Mouse (Mus musculus) ES-Bruce4 (cell line): ENCODE data around the gene Tnfsf15. TPM values are rescaled to one million over a fixed set of nuclear protein-coding genes. Genes with fewer than 3 reads are reported as not detected.

ENCODE experiments used
- H3K27ac ChIP-seq: 2 replicates; pipeline ENCODE4 v1.5.1; 2012; ENCODE audit warnings: low read length, inconsistent platforms; ENCODE audit not compliant: insufficient read depth
- H3K27me3 ChIP-seq: 2 replicates; pipeline ENCODE4 v1.6.1; 2012; ENCODE audit warnings: mild to moderate bottlenecking, low read length, inconsistent platforms; ENCODE audit not compliant: control insufficient read depth, poor library complexity, insufficient read depth, severe bottlenecking
- H3K36me3 ChIP-seq: 2 replicates; pipeline ENCODE4 v1.6.1; 2012; ENCODE audit warnings: inconsistent platforms, mild to moderate bottlenecking, low read length, moderate library complexity; ENCODE audit not compliant: control insufficient read depth, poor library complexity, insufficient read depth, severe bottlenecking
- H3K4me1 ChIP-seq: one replicate; pipeline ENCODE4 v1.8.1; 2011; ENCODE audit warnings: low read length; ENCODE audit not compliant: control insufficient read depth, insufficient read depth
- H3K4me3 ChIP-seq: 2 replicates; pipeline ENCODE4 v1.5.1; 2011; ENCODE audit warnings: low read depth, mild to moderate bottlenecking, low read length
- H3K9ac ChIP-seq: 2 replicates; pipeline ENCODE4 v1.6.1; 2012; ENCODE audit warnings: low read depth, mild to moderate bottlenecking, inconsistent platforms; ENCODE audit not compliant: poor library complexity, severe bottlenecking
- H3K9me3 ChIP-seq: replicated peaks from 2 replicates; pipeline ENCODE4 v1.6.1; 2012; ENCODE audit warnings: mild to moderate bottlenecking, low read length, inconsistent platforms; ENCODE audit not compliant: control insufficient read depth, poor library complexity, insufficient read depth, severe bottlenecking
- CTCF ChIP-seq: IDR thresholded peaks from one replicate; pipeline ENCODE4 v1.8.1; 2011; ENCODE audit warnings: low read depth, low read length
- EP300 ChIP-seq: IDR thresholded peaks from 2 replicates; pipeline ENCODE4 v1.6.1; 2011; ENCODE audit warnings: low read depth, low read length; ENCODE audit not compliant: insufficient read depth
- POLR2A ChIP-seq: IDR thresholded peaks from one replicate; pipeline ENCODE4 v1.8.1; 2011; ENCODE audit warnings: low read length; ENCODE audit not compliant: insufficient read depth
- polyA plus RNA-seq: library from polyadenylated mRNA; stranded (reverse); fragments of >200 nt; gene quantifications from 2 replicates; pipeline ENCODE4 v1.2.4, GENCODE M21; 2011; ENCODE audit warnings: low read depth; ENCODE audit not compliant: missing spikeins, insufficient read depth, insufficient read length

Gene Tnfsf15
- polyA plus RNA-seq, 1 experiment = 0.24 TPM

DNA sequence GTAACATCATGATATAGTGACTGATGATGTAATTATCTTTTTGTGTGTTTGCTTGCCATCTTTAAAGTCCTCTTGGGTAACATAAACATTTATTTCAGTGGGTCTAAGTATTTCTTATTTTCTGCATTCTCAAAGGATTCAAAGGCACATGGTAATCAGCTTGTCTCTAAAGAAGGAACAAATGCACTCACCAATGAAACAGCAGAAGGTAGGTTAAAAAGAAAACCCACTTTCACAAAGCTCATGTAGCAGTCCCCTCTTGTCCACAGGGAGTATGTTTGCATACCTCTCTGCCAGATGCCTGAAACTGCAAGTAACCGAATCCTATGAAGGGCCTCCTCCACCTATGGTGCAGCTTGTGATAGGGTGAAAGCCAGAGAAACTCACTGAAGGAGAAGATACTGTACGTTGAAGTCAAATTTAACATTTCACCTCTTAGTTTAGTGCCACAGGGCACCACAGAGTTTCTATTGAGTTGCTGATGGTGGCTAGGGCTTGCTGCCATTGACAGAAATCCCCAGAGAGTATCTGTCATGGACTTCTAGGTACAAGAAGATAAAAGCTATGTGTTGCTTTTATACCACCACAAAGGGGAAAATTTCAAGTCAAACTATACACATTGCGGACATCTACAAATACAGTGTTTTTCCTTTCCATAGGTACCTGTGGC lies 3.3 kb upstream of the Tnfsf15 start:
- Histone ChIP-seq H3K4me1 (no peaks in the 10 kb centered on the region), H3K27me3 (no peaks in the 10 kb centered on the region), H3K9ac (no peak overlapping the region), H3K9me3 (no peaks in the 10 kb centered on the region), H3K27ac (no peak overlapping the region), H3K4me3 (no peak overlapping the region), H3K36me3 (no peaks in the 10 kb centered on the region)
- TF ChIP-seq POLR2A (no peak), CTCF (no peak), EP300 (no peak)

DNA sequence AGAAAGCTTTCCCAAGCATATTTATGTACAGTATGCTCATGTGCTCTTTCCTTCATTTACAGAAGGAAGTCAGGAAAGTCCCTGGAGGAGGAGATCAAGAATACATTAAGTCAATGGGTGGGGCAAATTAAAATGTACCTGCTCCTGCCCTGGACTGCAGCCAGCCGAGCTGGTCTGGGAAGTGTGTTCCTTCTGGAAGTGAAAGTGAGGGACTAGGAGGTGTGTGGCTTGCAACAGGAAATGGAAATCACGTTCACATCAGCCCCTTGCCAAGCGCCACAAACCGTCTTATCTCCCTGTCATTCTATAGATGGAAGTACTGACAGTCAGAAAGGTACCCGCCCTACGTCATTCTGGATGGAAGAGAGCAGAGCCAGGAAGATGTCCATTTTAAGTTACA lies 358 bp upstream of the Tnfsf15 start:
- Histone ChIP-seq H3K36me3 (no peaks in the 10 kb centered on the region), H3K4me1 (no peaks in the 10 kb centered on the region), H3K4me3 (no peak overlapping the region), H3K9ac (no peak overlapping the region), H3K27me3 (no peaks in the 10 kb centered on the region), H3K27ac (no peak overlapping the region), H3K9me3 (no peaks in the 10 kb centered on the region)
- TF ChIP-seq POLR2A = no peak
- no peak for TF ChIP-seq CTCF
- no peak for TF ChIP-seq EP300

DNA sequence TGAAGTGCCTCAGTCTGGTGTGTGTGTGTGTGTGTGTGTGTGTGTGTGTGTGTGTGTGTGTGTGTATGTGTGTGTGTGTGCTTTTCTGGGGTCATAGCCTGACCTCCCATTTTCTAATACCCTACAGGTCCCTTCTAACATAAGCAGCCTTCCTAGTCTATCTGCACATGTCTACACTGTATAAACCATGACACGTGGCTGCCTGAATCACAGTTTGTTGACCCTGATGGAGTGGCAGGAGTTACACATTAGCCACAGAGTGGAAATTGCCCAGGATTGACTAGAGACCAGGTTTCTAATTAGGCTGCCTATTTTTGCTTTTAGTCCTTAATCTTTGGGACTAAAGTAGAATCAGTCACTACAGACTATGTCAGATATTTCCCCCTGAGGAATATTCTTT lies 1.3 kb downstream of the Tnfsf15 start:
- Histone ChIP-seq H3K9me3 (no peaks in the 10 kb centered on the region), H3K4me3 (no peak overlapping the region), H3K4me1 (no peaks in the 10 kb centered on the region), H3K27ac (no peak overlapping the region), H3K9ac (no peak overlapping the region), H3K36me3 (no peaks in the 10 kb centered on the region), H3K27me3 (no peaks in the 10 kb centered on the region)
- TF ChIP-seq CTCF (no peak), EP300 (no peak), POLR2A (no peak)

GRCm38 (mm10) chr4:63742763-63743371 lies 2.0 kb downstream of the Tnfsf15 start:
- H3K9me3 ChIP-seq = no peaks in the 10 kb centered on the region
- TF ChIP-seq CTCF = no peak
- TF ChIP-seq EP300 = no peak
- no peak for TF ChIP-seq POLR2A
- no peaks in the 10 kb centered on the region for H3K27me3 ChIP-seq
- H3K4me3 ChIP-seq = no peak overlapping the region
- no peak overlapping the region for H3K9ac ChIP-seq
- H3K27ac ChIP-seq = no peak overlapping the region
- no peaks in the 10 kb centered on the region for H3K36me3 ChIP-seq
- H3K4me1 ChIP-seq = no peaks in the 10 kb centered on the region

- no peak overlapping the region for H3K27ac ChIP-seq
Observed at GRCm38 (mm10) chr4:63742101-63742500, 2.8 kb downstream of the Tnfsf15 start.

GRCm38 (mm10) chr4:63740761-63741160 lies 4.2 kb downstream of the Tnfsf15 start:
- H3K4me3 ChIP-seq = no peak overlapping the region
- TF ChIP-seq EP300 (no peak), CTCF (no peak), POLR2A (no peak)
- no peaks in the 10 kb centered on the region for H3K4me1 ChIP-seq
- no peaks in the 10 kb centered on the region for H3K36me3 ChIP-seq
- H3K27me3 ChIP-seq = no peaks in the 10 kb centered on the region
- no peaks in the 10 kb centered on the region for H3K9me3 ChIP-seq
- H3K9ac ChIP-seq = no peak overlapping the region
- H3K27ac ChIP-seq = no peak overlapping the region

More at GRCm38 (mm10) chr4:63742101-63742500, 2.8 kb downstream of the Tnfsf15 start:
- TF ChIP-seq POLR2A (no peak), CTCF (no peak), EP300 (no peak)
- Histone ChIP-seq H3K9me3 (no peaks in the 10 kb centered on the region), H3K27me3 (no peaks in the 10 kb centered on the region), H3K4me3 (no peak overlapping the region), H3K4me1 (no peaks in the 10 kb centered on the region), H3K9ac (no peak overlapping the region), H3K36me3 (no peaks in the 10 kb centered on the region)
